Mouse (Mus musculus) CD8-positive naive resting alpha-beta T cell, adult 2 months (primary cell): ENCODE data around the gene Gusb.

Experiments
- DNase-seq, 2 experiments: peaks; one replicate each; pipeline ENCODE4 v3.0.0; 2022; ENCODE audit warnings: low read depth in 2 of 2, low spot score in 2 of 2

The Gusb gene

DNA sequence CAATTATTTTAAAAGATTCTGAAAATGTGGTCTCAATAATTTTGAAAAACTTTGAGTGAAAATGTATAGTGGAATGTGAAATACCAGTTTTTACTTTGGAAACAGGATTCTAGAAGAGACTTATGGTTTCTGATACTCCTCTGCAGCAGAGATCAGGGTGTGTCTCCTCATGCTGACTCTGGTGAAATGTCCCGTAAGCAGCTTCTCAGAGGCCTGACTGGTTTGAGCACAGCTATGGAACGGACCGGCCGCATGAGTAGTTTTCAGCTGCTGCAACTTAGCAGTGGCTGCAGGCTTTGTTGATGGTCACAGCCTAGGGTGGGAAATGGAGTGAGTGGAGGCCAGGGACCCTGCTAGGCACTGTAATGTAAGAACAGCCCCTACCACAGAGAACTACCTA is 25.1 kb downstream of the Gusb start:
- DNase-seq = no peak

DNA sequence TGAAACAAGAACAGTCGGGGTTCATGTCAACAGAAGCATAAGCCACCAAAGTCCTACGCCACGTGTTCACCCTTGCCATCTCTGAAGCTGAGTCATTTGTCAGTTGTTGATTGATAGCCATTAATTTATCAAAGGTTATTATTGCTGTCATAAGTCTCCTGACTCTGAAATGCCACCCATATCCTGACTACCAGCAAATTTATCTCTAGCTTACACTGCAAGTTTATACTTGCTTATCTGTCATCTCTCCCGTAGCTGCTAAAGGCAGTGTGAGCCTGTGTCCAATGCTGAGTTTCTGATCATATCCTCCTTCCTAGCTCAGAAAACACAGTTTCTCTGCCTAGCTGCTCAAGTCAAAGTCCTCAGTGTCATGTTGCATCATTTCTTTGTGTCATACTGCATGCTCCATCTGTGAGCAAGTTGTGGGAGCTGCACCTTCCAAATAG is 28.0 kb downstream of the Gusb start:
- no peak for DNase-seq

DNA sequence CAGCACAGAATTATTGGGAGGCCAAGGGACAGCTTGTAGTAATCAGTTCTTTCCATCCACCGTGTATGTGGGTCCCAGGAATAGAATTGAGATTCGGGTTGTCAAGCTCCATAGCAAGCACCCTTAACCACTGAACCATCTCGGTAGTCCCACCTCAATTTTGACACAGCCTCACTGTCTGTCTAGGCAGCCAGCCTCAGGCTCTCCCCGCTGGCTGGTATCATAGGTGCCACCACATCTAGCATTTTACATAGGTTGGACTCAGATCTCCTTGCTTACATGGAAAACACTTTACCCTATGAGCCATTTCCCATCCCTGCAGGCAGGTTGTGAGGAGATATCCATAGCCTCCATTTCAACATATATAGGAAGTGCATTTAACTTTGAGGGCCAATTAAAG is 28.5 kb downstream of the Gusb start:
- DNase-seq = no peak

DNA sequence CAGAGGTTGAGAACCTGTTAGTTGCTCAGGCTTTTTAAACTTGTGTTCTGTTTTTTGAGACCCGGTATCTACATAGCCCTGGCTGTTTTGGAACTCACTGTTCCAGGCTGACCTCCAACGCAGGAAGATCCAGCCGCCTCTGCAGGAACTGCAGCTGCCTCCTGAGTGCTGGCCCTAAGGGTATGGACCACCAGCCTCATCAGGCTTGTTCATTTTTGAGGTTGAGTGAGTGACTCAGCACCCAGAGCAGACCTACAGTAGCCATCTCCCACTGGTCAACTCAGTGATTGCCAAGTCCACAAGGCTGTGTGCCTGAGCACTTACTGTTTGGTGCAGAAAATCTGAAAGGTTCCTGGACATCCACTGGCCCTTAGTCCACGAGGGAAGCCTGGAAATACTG is 31.4 kb downstream of the Gusb start:
- DNase-seq = no peak

DNA sequence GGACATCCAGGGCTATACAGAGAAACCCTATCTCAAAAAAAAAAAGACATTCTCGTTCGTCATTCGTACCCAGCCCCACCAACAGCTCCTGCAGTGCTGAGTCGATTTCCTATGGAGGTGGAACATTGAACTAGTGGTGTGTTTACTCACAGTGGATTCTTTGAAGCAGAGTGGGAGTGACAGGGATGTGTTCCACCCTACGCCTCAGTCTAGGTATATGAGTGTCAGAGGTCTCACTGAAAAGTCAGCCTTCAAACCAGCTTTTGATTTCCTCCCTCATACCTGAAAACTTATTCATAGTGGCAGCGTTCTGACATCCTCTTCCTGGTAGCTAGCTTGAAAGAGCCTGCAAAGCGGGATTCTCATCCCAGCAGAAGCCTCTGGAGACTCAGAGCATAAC is 34.4 kb downstream of the Gusb start:
- no peak for DNase-seq

DNA sequence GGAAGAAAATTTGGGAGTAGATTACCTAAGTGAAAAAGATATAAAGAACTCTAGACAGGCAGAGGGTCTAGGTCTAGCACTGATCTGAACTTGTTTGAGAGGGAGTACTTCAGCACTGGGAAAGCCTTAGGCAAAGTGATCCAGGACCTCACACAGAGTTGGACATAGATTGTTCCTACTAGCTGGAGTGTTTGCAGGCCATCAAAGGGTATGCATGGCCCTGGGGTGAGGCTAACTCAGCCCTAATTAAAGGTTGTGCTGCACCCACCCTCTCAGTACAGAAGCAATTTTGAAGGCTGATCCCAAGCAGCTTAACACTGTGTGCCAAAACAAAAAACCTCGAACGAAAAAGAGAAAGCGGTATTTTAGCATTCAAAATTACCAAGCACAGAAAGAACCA is 36.4 kb downstream of the Gusb start:
- DNase-seq = no peak

DNA sequence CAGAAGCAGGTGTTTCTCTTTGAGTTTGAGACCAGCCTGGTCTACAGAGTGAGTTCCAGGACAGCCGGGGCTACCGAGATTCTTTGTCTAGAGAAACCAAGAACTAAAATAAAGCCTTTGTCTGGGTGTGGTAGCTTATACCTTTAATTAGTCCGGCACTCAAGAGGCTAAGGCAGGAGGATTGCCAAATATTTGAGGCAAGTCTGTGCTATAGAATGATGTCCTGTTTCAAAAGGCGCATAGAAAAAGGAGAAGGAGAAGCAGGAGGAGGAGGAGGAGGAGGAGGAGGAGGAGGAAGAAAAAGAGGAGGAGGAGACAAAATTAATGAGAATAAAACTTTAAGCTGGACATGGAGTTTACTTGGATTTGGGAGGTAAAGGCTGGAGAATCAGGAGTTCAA is 39.6 kb downstream of the Gusb start:
- no peak for DNase-seq

DNA sequence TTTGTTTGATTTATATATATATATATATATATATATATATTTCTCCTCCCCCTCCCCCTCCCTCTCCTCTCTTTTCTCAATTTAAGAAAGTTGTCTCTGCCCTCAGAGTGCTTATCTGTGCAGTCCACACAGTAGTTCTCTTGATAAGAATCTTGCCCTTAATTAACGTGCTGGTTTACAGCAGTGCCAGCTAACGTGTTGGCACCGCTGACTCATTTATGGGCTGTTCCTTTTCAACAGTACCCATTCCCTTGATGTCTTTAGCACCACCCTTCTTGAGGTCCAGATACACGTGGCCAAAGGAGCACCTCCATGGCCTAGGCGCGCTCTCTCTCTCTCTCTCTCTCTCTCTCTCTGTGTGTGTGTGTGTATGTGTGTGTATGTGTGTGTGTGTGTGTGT is 47.1 kb downstream of the Gusb start:
- no peak for DNase-seq

DNA sequence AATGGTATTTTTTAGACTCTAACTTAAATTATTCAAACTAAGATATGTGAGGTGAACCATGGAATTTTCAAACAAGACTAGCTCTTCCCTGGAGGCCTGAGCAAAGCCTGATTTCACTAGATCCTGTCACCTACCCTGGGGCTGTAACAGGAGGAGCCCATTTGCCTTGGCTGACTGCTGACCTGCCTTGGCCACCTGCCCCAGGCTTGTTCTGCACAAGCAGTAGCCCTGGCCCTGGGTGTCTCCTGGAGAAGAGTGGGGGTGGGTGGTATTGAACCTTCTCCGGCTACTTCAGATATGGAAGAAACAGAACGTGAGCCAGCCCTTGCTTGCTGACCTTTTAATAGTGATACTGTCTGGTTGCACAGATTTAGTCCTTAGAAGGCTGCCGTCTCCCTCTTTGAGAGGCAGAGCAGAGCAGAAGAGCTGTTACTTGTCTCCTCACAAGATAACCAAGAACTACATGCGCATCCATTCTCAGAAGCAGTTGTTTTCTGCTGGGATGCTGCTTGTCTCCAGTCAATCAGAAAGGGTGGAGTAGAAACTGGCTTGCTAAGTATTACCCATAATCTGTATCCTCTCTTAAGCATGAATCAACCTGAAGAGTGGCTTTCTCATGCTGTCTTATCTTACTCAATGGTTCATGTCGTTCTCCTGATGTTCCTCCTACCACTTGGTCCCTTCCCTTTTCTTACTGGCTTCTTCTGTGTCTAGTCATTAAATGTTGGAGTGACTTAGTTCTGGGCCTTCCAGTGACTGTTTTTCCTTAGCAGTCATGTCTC is 48.2 kb downstream of the Gusb start:
- DNase-seq = no peak

DNA sequence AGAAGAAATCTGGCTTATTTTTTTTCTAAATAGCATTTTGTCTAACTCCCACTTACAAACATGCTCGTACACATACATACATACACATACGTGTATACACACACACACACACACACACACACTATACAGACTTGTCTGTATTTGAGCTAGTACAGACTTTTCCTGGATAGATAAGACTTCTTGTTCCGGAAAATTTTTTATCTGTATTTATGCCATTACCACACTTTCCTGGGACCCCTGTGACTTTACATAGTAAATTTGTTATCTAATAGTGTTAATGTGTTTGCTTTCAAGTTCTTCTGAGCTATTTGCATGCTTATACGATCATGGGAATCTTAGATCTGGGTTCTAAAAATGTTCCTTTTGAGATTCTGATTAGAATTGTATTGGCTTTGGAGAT is 50.7 kb downstream of the Gusb start:
- DNase-seq = no peak

DNA sequence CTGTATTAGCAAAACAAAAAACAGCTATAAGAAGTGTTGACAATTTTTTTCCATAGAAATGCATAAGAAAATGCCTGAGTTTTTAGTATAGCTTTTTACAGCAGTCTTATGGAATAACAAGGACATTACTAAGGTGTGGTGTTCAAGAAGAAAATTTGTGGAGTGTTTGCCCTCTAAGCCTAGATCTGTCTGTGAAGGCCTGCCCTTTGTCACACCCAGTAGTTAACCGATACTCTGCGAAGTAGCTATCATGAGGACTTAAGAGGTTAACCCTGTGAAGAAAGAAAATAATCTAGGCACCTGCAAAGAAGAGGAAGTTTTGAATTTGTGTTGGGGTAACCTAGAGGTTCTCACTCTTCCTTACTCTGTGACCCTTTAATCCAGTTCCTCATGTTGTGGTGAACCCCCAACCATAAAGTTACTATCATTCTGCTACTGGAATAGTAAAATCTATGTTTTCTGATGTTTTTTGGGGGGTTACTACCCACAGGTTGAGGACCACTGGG is 55.3 kb downstream of the Gusb start:
- no peak for DNase-seq

DNA sequence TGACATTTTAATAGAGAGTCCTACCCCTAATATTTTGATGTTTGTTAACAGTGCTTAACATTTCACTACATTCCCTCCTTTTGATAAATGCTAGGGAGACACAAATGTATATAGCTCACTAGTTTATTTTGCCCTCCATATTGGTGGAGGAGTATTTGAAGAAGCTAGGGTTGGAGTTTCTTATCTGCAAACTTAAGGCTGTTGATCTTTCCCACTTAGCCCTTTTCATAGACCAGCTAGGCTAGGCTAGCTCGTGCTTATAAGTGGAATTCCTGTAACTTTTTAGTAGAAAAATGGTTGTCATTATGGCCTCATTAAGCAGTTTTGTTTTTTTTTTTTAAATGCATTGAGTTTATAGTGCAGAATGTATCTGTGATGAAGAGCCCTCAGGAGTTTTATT is 59.4 kb downstream of the Gusb start:
- DNase-seq = no peak

DNA sequence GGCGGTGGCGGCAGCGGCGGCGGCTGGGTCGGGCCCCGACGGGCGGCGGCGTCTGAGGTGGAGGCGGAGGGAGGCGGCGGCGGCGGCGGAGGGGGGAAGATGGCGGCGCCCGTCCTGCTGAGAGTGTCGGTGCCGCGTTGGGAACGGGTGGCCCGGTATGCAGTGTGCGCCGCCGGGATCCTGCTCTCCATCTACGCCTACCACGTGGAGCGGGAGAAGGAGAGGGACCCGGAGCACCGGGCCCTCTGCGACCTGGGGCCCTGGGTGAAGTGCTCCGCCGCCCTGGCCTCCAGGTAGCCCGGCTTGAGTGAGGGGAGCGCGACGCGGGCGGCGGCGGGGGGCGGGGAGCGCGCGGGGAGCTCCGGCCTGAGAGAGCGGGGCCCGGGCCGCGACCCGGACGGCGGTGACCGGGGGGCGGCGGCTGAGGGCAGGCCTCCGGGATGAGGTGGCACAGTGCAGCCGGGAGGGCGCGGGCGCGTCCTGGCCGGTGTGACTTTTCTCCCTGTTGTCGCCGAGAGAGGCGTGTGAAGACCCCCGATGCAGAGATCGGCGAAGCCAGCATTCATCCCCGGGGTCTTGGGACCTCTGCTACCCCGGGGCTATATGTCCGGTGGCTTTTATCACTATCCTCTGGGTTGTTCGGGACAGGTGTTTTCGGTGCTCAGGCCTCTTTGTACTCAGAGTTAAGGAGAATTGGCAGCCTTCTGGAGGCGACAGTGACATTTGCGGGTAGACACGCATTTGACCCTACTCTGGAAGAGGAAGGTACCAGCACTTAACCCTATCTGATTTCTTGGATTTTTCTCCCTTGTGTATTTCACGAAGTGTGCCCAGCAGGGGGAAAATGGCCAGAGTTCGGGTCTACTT is 60.5 kb downstream of the Gusb start:
- peak; percentile 14 to 36 for DNase-seq

DNA sequence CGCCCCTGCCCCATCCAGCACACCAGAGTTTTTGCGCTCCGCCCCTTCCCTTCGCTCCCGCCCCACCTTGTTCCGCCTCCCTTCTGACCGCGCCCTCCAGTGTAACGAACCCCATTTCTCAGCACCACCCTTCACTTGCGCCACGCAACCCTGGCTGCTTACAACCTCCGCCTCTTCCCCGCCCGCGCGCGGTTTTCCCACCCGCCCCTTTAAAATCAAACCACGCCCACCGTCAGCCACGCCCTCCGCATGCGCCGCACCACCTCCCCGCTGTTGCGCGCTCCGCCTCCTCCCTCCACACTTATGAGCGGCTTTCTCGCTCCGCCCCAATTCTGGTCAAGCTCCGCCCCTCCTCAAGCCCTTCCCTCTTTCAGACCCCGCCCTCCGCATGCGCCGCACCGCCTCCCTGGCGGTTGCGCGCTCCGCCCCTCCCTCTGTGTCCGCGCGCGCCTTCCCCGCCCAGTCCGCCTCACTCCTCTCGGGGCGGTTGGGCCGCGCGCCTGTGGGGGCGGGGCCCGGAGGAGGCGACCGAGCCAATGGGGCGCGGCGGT is 61.3 kb downstream of the Gusb start, which contains the start of gene Vkorc1l1:
Gene Vkorc1l1 (plus strand): TSS at position 476 of the 551 bp plus-strand sequence.
- peak; percentile 98 to 99 for DNase-seq

DNA sequence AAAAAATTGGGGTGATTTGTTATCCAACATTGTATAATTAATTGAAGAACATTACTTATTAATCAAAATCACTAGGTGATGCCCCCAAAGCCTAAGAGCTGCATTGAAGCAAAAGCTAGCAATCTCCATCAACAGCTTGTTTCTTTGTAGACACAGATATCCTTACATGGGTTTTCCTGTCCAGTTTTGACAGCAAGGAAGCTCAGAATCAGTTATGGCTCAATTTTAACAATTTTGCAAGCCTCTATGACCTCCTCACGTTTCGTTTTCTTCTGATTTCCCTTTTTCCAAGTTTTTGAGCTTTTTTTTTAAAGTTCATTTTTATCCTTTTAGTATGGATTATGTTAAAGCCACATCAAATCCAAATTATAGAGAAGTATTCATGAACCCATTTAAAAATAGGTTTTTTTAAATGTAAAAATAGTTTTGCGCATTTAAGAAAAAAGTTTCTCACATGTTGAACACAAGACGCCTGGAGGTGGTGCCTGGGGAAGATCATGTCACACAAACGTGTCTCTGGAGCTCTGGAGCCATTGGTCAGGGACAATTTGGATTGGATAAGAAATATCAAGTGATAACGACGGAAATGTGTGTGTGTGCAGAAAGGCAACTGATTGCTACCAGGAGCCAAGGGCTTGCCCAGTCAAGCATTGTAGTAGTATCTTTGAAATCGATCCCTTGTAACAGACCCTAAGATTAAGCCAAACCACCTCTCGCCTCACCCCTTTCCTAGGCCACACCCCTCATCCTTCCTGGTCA is 61.9 kb downstream of the Gusb start:
- DNase-seq = no peak

DNA sequence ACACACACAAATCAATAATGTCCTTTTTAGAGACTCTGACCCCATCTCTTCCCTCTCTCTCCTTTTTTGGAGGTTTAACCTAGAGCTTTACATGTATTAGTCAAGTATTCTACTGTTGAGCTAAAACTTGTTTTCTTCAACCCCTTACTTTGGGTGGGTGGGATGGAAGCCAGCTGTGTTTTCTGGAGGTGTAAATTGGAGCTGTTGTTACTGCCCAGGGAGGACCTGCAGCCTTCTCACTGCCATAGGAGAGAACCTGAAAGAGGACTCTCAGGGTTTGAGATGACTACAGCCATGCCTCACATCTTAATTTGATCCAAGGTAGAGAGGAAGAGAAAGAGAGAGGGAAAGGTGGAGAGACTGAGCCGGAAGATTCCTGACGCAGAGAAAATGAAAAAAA is 62.6 kb downstream of the Gusb start:
- DNase-seq = no peak
